Mouse (Mus musculus): ENCODE measurements around the gene Pla2g6.

The Pla2g6 gene

DNA sequence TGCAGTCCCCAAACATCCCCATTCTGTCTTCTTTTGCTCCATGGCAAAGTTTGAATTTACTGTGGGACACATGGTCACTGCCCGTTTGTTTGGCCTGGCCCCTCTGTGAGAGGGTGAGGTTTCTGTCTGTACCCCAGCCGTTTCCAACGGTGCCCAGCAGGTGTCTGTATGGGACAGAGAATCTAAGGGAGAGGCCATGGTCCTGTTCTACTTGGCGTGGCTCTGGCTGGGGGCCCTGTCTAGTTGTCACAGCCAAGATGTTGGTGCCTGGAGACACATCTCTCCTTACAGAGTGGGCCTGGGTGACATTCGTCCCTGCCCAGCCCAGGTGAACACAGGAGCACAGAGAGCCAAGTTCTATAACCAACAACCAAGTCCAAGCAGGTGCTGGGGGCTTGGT is 47.3 kb downstream of the Pla2g6 start:
- DNase-seq (ENCODE audit: extremely low spot score, low read depth, low spot score): no peak

DNA sequence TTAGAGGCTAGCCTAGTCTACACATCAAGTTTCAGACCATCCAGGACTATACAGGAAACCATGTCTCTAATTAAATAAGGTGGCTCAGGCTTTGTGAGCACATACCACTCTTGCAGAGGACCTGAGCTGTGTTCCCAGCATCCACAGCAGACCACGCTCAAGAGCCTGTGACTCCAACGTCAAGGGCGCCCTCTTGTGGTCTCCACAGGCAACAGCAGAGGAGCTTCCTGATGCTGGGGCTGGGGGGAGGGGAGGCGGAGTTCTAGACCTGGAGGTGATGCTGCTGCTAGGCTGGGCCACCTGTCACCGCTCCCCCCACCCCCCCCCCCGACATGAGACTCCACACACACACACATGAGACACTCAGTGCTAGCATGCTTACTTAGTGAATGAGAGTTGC is 48.0 kb downstream of the Pla2g6 start:
- DNase-seq (ENCODE audit: extremely low spot score, low read depth, low spot score): no peak

DNA sequence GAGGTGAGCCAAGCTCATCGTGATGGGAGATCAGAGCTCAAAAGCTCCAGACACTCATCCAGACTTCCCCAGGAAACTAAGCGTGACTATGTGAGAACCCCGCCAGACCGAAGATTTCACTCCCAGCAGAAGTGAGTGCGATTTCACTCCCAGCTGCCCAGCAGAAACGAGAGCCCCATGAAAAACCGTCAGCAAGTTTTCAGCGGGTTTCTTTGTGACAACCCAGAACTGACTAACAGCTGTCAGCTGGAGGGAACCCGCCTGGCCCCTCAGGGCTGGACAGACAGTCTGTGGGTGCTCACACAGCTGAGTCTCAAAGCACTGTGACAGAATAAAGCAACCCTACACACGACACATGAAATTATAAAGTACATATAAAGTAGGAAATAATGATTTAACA is 50.5 kb downstream of the Pla2g6 start:
- no peak for DNase-seq (ENCODE audit: extremely low spot score, low read depth, low spot score)

DNA sequence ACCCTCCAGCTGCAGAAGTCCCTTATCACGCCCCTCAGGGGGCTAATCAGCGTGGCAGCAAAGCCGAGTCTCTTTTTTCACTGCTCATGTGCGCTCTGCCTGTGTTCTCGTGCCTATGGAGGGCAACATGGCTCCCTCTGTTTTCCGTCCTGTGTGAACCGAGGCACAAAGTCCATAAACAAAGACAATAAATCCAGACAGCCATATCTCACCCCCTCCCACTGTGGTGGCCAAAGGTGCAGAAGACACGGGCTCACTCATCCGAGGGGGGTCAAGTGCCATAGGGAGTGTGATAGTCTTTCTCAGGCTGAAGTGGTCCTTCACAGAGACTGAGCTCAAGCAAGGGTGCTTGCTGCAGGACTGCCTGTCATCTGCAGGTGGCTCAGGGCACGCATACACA is 55.2 kb downstream of the Pla2g6 start:
- DNase-seq (ENCODE audit: extremely low spot score, low read depth, low spot score): no peak

DNA sequence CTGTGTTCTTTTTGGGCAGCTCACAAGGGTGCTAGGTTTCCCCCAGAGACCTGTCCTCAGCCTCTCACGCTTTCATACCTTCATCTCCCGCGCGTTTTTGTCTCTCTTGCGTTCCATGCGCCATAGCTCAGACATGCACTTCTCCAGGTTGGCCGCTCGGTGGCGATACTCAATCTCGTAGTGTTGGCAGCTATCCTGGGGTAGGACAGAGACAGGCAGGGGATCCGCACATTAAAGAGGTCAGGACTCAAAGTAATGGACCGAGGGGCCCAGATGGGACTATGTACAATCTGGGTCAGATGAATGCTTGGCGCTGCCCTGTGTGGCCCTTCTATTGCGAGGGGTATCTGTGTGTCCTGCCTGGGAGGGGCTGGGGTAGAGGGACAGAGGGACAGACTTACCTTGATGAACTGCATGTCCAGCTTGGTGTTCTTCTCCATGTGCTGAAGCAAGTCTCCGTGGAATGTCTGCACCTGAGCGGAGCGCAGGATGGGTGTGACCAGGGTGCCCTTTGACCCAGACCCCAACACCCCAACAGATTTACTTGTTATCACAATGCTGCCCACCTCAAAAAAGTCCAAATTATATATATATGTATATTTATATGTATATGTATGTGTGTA is 57.0 kb downstream of the Pla2g6 start:
- no peak for DNase-seq (ENCODE audit: extremely low spot score, low read depth, low spot score)

DNA sequence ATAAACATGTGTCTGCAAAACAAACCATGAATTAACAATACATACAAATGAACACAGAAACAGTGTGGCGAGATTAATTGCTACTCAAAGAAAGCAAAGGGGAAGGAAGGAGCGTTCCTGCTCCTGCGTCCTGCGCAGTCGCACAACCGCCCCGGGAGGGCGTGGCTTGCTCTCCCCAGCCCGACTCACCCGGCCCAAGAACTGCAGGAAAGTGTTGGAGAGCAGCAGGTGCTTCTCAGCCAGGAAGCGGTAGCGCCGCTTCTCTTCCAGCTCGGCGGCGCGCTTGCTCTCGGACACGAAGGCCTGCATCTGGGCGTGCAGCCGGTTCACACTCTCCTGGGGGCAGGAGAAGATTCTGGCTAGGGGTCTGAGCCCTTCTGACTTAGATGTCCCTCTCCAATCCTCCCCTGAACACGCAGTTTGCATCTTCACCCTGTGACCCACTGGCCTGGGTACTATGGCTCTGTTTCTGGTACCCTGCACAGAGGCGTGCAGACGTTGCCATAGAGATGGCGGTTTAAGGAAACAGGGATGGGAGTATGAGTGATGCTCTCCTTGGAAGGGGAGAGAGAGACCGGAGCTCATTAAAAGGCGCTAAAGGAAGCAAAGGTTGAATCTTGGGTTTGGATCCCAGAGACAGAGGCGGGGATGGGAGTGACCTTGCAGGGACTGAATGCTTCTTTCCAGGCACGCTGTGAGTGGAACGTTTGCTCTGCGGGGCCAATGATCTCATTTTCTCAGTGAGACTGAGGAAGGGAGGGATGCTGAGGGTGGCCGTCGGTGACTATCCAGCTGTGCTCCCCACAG is 57.7 kb downstream of the Pla2g6 start:
- DNase-seq (ENCODE audit: extremely low spot score, low read depth, low spot score): peak; percentile 49

DNA sequence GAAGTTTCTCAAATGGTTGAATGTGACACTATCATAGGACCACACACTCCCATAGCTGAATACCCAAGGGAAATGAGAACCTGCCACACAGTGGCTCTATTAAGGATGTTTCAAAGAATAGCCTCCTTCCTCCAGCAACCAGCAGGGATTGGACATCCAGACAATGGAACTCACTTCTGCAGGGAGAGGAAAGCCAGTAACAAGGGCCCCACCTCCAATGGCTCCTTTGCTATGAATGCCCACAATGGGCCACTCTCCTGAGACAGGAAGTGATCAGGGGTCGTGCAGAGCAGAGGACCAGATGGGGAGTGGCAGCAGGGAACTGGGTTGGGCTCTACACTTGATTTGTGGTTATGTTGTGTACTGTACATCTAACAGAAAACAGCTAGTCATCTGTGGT is 59.7 kb downstream of the Pla2g6 start:
- no peak for DNase-seq (ENCODE audit: extremely low spot score, low read depth, low spot score)

DNA sequence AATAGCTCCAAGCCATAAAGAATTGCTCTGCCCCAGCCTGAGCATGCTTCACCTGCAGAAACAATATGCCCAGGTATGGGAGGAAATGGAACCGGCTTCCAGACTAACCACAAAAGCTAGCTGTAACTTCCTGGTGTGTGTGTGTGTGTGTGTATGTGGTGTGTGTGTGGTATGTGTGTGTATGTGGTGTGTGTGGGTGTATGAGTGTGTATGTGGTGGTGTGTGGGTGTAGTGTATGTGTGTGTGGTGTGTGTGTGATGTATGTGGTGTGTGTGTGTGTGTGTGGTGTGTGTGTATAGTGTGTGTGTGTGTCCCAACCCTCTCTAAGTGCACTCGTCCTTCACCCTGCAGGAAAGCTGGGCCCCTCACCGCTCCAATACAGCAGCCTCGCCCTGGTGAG is 62.8 kb downstream of the Pla2g6 start:
- DNase-seq (ENCODE audit: extremely low spot score, low read depth, low spot score): no peak

DNA sequence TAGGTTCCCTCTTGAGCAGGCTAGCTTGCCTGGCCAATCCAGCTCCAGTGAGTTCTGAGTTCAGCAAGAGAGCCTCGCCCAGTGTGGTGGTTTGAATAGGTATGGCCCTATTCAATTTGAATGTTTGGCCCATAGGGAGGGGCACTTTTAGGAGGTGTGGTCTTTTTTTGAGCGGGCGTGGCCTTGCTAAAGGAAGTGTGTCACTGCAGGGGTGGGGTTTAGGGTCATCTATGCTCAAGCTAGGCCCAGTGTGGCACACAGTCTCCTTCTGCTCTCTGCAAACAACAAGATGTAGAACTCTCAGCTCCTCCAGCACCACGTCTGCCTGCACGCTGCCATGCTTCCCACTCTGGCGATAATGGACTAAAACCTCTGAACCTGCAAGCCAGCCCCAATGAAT is 64.5 kb downstream of the Pla2g6 start:
- no peak for DNase-seq (ENCODE audit: extremely low spot score, low read depth, low spot score)

DNA sequence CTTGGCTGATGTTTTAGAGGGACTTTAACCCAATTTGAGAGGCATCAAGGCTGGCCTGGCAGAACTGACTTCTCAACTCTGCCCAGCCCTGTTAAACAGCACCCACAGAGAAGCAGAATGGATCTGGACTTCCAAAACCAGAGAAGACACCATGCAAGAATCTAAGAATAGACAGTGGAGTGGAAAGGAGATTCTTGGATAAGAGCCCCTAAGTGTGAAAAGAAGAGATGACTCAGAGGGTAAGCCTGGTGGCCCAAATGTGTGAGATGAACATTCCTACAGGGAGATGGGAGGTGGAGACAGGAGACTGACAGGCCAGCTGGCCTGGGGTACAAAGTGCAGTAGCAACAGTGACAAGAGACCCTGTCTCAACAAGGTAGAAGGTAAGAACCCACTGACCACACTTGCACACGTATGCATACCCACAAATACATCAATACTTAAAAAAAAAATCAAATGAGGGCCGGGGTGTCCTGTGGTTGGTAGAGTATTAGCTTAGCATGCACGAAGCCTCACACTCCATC is 65.3 kb downstream of the Pla2g6 start:
- no peak for DNase-seq (ENCODE audit: extremely low spot score, low read depth, low spot score)

DNA sequence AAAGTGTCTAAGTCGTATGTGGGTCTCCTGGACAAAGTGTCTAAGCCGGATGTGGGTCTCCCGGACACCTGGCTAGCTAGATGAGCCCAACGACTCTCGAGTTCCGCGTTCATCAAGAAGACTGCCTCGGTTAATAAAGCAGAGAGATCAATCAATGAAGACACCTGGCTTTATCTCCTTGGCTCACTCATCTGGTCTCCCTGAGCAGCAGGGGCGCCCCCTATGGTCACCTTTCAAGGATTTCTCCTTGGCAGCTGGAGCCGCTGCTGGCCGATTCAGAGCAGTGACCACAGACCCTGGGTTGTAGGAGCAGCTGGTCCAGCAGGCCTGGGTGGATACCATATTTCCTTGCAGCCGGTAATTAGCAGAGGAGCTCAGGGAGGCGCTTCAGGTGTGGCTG is 65.8 kb downstream of the Pla2g6 start:
- no peak for DNase-seq (ENCODE audit: extremely low spot score, low read depth, low spot score)

DNA sequence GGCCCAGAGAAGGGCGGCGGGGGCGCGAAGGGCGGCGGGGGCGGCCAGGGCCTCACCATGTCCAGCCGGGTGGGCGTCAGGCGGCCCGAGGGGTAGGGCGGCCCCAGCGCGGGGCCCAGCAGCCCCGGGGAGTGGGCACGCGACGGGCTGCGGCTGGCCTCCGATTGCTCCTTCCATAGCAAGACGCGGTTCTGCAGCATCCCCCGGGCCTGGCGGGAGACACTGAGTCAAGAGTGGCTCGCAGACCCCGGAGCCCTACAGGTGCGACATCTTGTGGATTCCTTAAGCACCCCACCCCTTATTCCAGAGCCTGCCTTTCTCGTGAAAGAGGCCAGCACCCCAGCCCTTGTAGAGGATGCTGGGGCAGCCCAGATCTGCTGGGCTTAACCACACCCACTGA is 66.4 kb downstream of the Pla2g6 start:
- DNase-seq (ENCODE audit: extremely low spot score, low read depth, low spot score): no peak

DNA sequence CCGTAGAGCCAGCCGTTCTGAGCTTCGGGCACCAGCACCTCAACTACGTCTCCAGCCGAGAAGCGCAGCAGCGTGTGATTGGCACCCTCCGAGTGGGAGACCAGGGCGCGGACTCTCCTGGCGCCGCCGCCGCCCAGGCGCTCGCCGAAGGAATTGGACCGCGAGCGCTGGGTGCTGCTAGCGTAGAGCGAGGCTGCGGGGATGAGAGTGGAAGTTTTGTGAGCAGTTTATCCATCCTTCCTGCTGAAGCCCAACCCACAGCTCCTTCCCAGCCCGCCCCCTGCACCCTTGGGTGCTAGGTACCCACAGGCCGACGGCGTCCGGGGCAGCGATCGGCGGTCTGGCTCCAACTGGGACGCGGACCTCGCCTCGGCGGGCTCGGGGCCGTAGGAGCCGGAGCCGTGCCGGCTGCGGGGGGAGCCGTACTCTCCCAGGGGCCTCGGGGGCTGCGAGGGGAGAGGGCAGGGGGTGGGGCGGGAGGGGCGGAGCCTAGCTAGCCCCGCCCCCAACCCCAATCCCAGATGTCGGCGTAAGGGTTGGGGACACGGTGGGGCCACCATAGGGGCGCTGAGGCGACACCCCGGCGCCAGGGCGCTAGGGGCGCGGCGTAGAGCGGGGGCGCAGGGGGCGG is 67.0 kb downstream of the Pla2g6 start:
- DNase-seq (ENCODE audit: extremely low spot score, low read depth, low spot score): no peak

DNA sequence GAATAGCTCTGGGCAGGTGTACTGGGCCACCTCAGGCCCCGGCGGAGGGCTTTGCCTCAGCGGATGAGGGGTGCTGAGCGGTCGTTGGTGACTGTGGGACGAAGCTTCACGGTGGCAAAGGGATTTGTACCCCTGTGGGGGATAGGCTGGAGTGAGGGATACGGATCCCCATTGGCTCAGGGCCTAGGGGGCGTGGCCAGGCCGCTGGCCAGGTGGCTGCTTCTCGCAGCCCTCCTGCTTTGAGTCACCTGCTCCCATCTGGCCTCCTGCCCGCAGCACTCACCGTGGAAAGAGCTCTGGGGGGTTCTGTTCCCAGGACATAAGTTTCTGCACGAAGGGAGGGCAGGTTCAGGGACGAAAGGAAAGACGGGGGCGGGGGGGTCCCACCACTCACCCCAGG is 69.7 kb downstream of the Pla2g6 start:
- DNase-seq (ENCODE audit: extremely low spot score, low read depth, low spot score): no peak

DNA sequence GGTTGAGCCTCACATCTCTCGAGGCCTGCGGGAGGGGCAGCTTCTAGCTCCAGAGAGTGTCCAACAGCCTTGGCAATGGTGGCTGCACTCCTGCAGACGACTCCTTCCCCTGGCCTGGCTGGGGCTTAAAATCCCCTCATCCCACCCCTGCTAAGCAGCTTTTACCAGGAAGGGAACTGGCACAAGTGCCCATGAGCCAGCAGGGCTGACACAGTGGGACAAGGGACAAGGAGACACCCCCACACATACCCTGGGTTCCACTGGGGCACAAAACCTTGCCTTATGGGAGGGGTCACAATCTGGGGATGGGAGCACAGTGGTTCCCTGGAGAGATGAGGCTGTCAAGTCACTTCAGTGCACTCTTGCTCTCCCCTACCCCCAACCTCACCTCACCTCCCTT is 73.5 kb downstream of the Pla2g6 start, which contains the start of gene Slc16a8:
TSS of gene Slc16a8 (minus strand) at position 101 of the 400 bp plus-strand sequence.
- DNase-seq (ENCODE audit: extremely low spot score, low read depth, low spot score): no peak

DNA sequence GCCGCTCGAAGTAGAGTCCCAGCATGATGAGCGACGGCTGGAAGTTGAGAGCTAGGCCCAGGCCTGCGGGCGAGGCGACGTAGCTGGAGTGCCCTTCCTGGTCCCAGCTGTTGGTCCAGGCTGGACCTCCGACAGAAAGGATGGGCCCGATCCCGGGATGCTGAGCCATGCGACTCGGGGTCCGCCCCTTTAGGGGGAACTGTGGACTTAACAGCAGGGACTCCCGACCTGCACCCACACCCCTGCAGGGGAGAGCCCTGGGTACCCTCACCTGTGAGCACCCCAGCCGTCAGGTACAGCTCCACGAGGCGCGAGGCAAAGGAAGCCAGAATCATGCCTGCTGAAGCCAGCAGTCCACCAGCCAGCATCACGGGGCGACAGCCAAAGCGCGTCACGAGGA is 75.6 kb downstream of the Pla2g6 start:
- DNase-seq (ENCODE audit: extremely low spot score, low read depth, low spot score): no peak

DNA sequence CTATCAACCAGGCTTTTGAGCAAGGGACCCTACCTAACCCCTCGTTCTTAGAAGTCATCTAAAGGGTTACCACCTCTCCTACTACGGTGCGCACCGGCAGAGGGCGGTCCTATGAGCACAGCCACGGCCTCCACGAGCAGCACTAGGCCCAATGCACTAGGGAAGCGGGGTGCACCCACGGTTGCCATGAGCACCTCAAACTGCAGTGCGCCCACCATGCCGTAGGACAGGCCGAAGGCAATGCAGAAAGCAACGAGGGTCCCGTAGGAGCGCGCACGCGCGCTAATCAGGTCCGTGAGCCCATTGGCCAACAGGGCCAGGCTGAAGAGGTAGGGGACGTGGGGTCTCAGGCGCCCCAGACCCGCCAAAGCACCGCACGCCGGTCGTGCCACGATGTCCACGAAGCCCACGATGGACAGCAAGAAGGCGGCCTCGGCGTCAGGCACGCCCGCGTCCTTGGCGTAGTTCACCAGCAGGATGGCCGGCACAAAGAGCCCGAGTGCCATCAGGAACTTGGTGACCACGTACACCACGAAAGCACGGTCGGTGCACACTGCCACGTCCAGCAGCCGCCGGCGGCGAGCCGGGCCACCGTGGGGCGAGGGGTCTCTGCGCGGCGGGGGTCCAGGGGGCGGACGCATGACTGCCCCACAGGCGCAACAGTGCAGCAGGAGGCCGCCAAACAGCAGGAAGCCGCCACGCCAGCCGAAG is 76.3 kb downstream of the Pla2g6 start:
- DNase-seq (ENCODE audit: extremely low spot score, low read depth, low spot score): no peak

DNA sequence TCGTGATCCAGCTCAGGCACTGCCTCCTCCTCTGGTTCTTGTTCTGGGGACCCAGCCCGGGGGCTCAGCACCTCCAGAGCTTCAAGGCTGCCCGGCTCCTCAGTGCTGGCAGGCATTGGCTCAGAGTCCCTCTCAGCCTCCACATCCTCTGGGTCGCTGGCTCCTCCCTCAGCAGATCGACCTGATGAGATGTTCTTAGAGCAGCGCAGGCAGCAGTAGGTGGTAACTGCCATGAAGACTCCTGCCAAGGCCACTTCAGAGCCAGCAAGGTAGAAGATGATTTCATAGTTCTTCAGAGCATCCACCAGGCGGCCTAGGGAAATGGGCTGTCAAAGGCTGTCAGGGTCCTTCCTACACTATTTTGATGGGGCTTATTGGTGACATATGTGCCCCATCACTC is 77.0 kb downstream of the Pla2g6 start:
- DNase-seq (ENCODE audit: extremely low spot score, low read depth, low spot score): no peak

DNA sequence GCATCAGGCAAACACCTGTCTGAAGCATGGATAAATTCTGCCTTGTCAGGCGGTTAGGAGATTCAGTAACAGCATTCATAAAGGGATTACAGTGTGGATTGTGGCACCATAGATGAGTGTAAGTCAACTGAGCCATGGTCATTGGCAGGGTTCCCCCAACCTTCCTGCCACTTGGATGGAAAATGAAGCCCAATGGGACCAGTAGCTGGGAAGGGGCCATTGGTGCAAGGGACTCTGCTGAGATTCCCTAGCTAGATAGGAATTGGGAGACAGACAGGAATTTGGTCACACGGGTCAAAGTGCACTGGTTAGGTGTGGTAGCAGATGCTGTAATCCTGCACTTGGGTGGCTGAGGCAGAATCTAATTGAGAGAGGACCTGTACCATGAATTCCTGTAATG is 78.0 kb downstream of the Pla2g6 start:
- DNase-seq (ENCODE audit: extremely low spot score, low read depth, low spot score): no peak

DNA sequence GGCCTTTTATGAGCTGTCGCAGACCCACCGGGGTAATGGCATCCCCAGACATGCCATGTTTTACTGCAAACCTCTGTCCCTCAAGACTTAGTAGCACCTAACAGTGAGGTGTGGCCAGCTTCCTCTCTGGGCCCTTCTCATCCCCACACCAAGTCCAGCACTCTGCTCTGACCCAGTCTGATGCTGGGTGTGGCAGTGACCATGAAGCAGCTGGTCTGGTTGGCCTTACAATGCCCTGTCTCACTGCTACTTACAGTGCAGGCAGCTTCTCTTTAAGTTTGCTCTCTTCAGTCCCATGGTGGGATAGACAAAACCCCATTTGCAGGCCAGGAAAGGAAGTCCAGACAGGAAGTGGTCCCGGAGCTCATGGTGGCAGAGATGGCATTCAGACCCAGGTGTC is 82.9 kb downstream of the Pla2g6 start:
- no peak for DNase-seq (ENCODE audit: extremely low spot score, low read depth, low spot score)

DNA sequence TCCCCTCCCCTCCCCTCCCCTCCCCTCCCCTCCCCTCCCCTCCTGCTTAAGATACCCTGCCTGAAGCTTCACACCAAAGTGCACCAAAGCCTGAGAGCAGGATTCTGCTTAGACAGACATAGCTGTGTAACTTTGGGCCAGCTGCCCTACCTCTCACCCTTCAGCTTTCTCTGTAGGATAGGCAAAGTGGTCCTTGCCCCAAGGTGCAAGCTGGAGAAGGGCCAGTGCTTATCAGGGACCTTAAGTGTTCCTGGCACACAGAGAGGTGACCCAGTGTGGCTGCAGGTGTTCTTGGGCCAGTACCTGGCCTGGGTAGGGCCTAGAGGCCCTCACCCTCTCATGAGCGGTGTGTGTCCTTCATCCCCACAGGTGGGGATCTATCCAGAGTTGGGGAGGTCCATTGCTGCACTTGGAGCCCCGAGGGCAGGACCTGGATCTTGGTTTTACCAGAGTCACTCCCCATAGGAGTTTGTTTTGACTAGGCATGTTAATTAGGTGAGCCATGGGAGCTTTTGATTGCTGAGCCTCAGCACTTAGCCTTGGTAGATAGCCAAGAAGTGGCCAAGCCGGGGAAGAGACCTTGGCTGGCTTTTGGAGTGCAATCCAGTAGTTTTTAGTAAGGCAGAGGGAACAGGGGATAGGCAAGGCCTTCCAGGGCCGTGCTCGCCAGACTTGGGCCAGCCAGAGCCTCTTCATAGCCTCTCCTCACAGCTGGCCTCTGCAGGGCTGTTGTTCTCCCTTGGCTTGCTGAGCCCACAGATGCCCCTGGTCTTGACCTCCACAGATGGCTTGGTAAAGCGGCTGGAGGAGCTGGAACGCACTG is 83.9 kb downstream of the Pla2g6 start:
- no peak for DNase-seq (ENCODE audit: extremely low spot score, low read depth, low spot score)

All from hindlimb bud, embryonic 11.5 days (tissue).